Comparison of ENCODE assay signal across 20 mouse cellular contexts in genomic region chr2:152887230-152887629, GRCm38 (mm10). TPM values are rescaled to one million over a fixed set of nuclear protein-coding genes. Genes with fewer than 3 reads are reported as not detected.
"Had no signal": no experiment of that assay in that cellular context is flagged by ENCODE, and none has a peak within 500 bp of the region (broad histone marks: within the 10 kb centered on the region; RNA-seq: fewer than 3 reads in every experiment).

No protein-coding gene starts in this region.

- H3K27ac ChIP-seq: left cerebral cortex, adult 2 months; limb, embryonic 12.5 days; liver, embryonic 14.5 days; neural tube, embryonic 15.5 days had no signal

- H3K4me1 ChIP-seq: limb, embryonic 12.5 days; neural tube, embryonic 15.5 days had no signal

- H3K27me3 ChIP-seq: limb, embryonic 12.5 days; neural tube, embryonic 15.5 days had no signal

- H3K4me3 ChIP-seq: left cerebral cortex, adult 2 months; limb, embryonic 12.5 days; myocyte; neural tube, embryonic 15.5 days had no signal

- H3K36me3 ChIP-seq: neural tube, embryonic 15.5 days had no signal

- H3K9ac ChIP-seq: limb, embryonic 12.5 days; liver, embryonic 14.5 days; neural tube, embryonic 15.5 days had no signal

- H3K4me2 ChIP-seq: limb, embryonic 12.5 days; neural tube, embryonic 15.5 days had no signal

- DNase-seq: kidney, adult 18-20 months; kidney, postnatal 10 days; kidney, postnatal 4 days; lung, adult 18-20 months; lung, postnatal 10 days; midbrain, embryonic 14.5 days; right cerebral cortex, adult 18-20 months; right cerebral cortex, postnatal 25 days; thymus, adult 2 months; thymus, postnatal 25 days had no signal

- H3K9me3 ChIP-seq: limb, embryonic 12.5 days; neural tube, embryonic 15.5 days had no signal

RNA-seq across cellular contexts. Expression of gene Mylk2, which starts 23.9 kb away (rescaled TPM):
- polyA plus RNA-seq: kidney, embryonic 14.5 days; limb, embryonic 12.5 days; liver, adult 2 months; liver, embryonic 14.5 days; midbrain, embryonic 14.5 days; neural tube, embryonic 11.5 days; stomach, embryonic 14.5 days; testis, adult 2 months had no signal

RNA-seq across cellular contexts. Expression of gene Foxs1, which starts 45.8 kb away (rescaled TPM):
- polyA plus RNA-seq: limb, embryonic 12.5 days had no signal
